Mouse (Mus musculus): ENCODE results near the gene Rbp4. TPM values are rescaled to one million over a fixed set of nuclear protein-coding genes. Genes with fewer than 3 reads are reported as not detected.

The Rbp4 gene
- total RNA-seq, 2 experiments from 2014 or later: 1.1 to 8.8 TPM

- no peak for DNase-seq
Observed at GRCm38 (mm10) chr19:38091512-38091985, 33.5 kb downstream of the Rbp4 start.

GRCm38 (mm10) chr19:38089358-38089757 lies 35.7 kb downstream of the Rbp4 start:
- no peak for DNase-seq

- no peak for DNase-seq
Observed at GRCm38 (mm10) chr19:38086948-38087551, 38.0 kb downstream of the Rbp4 start.

GRCm38 (mm10) chr19:38085841-38086240 lies 39.2 kb downstream of the Rbp4 start:
- no peak for DNase-seq

- no peak for DNase-seq
Observed at GRCm38 (mm10) chr19:38082931-38083525, 42.1 kb downstream of the Rbp4 start.

GRCm38 (mm10) chr19:38081361-38081760 lies 43.7 kb downstream of the Rbp4 start:
- no peak for DNase-seq

GRCm38 (mm10) chr19:38077851-38078540 lies 47.1 kb downstream of the Rbp4 start:
- no peak for DNase-seq

- DNase-seq: no peak
Observed at GRCm38 (mm10) chr19:38076251-38076650, 48.8 kb downstream of the Rbp4 start.

GRCm38 (mm10) chr19:38075051-38075450 lies 50.0 kb downstream of the Rbp4 start:
- no peak for DNase-seq

- DNase-seq: no peak
Observed at GRCm38 (mm10) chr19:38073226-38073625, 51.9 kb downstream of the Rbp4 start.

Other genes with a start within 250 kb of the Rbp4 start
- 1 to 10 TPM; 5.3 to 8.8 TPM for gene Myof, start 81.7 kb downstream of the Rbp4 start, total RNA-seq (2021)
- under 1 TPM; 0.10 to 0.29 TPM for gene Cep55, start 70.3 kb downstream of the Rbp4 start, total RNA-seq (2021)
- under 1 TPM in 1 of 2 experiments, not detected in 1; 0.51 TPM for gene Ffar4, start 28.2 kb downstream of the Rbp4 start, total RNA-seq (2021)
- not detected for gene Pde6c, start 7.5 kb upstream of the Rbp4 start, total RNA-seq (2021)
- gene Fra10ac1, start 98.9 kb upstream of the Rbp4 start, total RNA-seq (2021): 10 to 100 TPM; 11.4 to 12.1 TPM
- gene Lgi1, start 139.3 kb upstream of the Rbp4 start, total RNA-seq (2021): 1 to 10 TPM in 1 of 2 experiments, under 1 TPM in 1; 0.78 to 4.0 TPM